Mouse (Mus musculus) left cerebral cortex, postnatal 36 days (tissue): Measurements from ENCODE around the gene Tsen54. TPM values are rescaled to one million over a fixed set of nuclear protein-coding genes. Genes with fewer than 3 reads are reported as not detected.

Experiments
- DNase-seq, 2 experiments: peaks; one replicate each; pipeline ENCODE4 v3.0.0; 2021 to 2022; ENCODE audit warnings: low spot score in 2 of 2, mixed read lengths in 1 of 2
- intact Hi-C: fragments of 180-260 bp; cut with DNase I; formaldehyde crosslinking; loops from one replicate; pipeline ENCODE4 v1.15.1; 2025
- total RNA-seq, 2 experiments: library from RNA; stranded (reverse); gene quantifications; 2 replicates each; pipeline ENCODE4 v1.2.3; 2021

The Tsen54 gene
- total RNA-seq, 2 experiments from 2014 or later = 10.6 to 16.0 TPM

- DNase-seq = no peak
- intact Hi-C loops = no loop called here
These were observed 17.6 kb upstream of the Tsen54 start for GRCm38 (mm10) chr11:115796898-115797297.

GRCm38 (mm10) chr11:115797665-115798064, 16.9 kb upstream of the Tsen54 start:
- intact Hi-C loops = no loop called here
- DNase-seq = no peak

GRCm38 (mm10) chr11:115800981-115801380, 13.5 kb upstream of the Tsen54 start:
- DNase-seq = no peak
- intact Hi-C loops = no loop called here

- intact Hi-C loops = no loop called here
- no peak for DNase-seq
These were observed 11.3 kb upstream of the Tsen54 start for GRCm38 (mm10) chr11:115803072-115803709.

DNA sequence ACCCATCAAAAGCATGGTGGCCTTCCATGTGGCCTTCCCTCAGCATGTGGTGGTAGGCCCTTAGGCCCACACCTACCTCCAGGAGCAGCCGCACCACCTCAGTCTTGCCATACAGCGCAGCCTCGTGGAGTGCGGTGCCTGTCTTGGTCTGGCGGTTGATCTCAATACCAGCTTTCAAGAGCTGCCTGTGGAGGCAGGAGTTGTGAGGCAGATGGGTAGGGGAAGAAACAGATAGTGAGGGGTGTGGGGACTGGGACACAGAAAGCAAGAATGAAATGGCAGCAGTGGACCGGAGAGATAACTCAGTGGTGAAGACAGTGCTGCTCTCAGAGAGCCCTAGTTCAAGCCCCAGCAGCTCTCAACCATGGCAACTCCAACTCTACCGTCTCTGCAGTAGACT, 9.5 kb upstream of the Tsen54 start:
- intact Hi-C loops = no loop called here

DNA sequence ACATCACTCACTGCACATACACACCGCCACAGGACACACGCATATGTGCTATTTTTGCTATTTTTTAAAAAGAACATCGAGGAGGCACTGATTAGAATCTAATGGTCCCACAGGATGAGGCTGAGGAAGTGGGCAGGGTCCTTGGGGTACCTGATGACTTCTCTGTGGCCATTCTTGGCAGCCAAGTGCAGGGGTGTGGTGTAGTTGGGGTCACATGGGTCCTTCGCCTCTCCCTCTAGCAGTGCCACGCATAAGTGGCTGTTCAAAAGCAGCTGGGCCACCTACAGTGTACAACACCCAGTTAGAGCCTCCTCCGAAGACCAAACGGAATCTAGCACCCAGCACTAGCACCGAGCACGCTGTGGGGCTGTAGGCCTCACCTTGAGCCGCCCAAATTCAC, 8.4 kb upstream of the Tsen54 start:
- intact Hi-C loops = no loop called here
- no peak for DNase-seq

More for the DNA sequence above, 9.5 kb upstream of the Tsen54 start:
- DNase-seq = no peak

DNA sequence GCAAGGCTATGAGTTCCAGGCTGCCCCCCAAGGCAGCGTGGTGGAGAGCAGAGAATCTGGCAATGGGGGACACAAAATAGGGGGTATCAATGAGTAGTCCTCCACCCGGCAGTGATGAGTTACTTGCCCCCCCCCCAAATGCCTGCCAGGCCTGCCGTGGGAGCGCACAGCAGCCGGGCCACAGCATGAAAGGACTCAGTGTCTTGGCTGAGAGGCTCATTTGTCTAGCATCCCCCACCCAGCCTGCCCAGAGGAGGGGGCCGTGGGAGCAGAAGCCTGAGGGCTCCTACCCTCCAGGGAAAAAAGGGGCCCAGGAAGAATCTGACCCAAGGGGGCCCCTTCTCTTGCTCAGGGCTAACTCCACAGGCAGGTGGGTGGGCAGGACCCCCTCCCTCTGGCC, 7.2 kb upstream of the Tsen54 start:
- DNase-seq = no peak

GRCm38 (mm10) chr11:115807971-115808370, 6.6 kb upstream of the Tsen54 start:
- no peak for DNase-seq
- intact Hi-C loops = no loop called here

More for the DNA sequence above, 7.2 kb upstream of the Tsen54 start:
- intact Hi-C loops = no loop called here

DNA sequence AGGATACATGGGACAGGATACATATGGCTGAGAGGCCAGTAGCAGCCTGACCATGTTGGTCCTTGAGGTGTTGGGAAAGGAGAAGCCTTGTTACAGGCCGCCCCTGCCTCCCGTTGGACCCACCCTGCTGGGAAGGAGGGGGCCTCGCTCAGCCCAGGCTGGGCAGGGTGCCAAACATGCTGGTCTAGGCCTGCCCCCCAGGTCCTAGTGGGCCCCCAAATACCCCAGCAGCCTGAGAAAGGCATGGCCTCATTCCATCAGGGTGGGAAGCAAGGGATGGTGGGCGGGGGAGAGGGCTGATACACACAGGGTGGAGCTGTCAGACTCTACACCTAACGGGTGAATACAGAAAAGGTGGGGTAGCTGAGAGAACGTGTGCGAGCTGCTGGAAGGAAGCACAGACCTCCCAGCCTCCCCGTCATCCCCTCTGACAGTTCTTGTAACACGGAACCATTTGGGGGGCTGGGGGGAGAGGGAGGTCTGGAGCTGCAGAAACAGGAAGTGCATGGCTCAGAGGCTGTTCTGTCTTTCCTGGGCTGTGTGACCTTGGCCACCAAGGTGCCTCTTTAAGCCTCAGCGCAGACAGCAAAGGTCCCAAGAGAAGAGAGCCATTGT, 5.7 kb upstream of the Tsen54 start:
- no peak for DNase-seq
- intact Hi-C loops = no loop called here

DNA sequence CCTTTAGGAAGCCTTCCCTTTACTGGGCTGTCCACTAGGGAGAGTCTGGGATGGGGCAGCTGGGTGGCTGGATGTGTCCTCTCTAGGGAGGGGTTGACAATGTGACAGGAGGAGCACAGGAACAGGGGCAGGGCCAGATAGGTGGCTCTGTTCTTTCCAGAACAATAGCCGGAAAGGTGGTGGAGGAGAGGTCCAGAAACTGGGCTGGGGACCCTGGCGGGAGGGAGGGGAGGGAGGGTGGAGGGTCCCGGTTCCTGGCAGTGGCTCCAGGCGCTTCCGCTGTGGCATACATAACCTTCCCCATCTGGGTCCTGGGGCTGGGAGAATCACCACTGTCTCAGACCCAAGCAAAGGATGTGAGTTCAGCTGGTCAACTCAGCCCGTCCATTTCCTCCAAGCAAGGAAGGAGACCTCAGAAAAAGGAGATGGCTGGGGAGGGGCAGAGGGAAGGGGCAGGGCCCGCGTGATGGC, 5.2 kb upstream of the Tsen54 start:
- no peak for DNase-seq
- intact Hi-C loops = no loop called here

DNA sequence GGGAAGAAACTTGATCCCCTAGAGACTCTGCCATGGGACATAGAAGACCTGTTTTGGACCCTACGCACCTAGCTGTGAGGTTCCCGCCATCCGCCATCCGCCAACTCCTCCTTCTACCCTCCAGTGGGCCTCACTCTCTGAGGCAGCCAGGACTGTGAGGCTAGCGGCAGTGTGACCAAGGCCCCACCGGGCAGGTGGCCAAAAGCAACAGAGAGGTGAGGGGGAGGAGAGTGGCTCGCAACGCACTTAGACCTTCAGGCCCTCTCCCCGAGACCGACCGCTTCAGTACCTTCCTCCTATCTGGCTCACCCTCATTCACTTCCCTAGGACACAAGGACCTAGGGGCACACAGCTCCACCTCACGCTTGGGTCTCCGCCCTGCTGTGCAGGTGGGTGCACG, 4.1 kb upstream of the Tsen54 start:
- no peak for DNase-seq
- intact Hi-C loops = loop anchor here (5.0 kb wide), 2 partner anchors 43 to 163 kb away; partner anchors contain the start of gene Tmem94

DNA sequence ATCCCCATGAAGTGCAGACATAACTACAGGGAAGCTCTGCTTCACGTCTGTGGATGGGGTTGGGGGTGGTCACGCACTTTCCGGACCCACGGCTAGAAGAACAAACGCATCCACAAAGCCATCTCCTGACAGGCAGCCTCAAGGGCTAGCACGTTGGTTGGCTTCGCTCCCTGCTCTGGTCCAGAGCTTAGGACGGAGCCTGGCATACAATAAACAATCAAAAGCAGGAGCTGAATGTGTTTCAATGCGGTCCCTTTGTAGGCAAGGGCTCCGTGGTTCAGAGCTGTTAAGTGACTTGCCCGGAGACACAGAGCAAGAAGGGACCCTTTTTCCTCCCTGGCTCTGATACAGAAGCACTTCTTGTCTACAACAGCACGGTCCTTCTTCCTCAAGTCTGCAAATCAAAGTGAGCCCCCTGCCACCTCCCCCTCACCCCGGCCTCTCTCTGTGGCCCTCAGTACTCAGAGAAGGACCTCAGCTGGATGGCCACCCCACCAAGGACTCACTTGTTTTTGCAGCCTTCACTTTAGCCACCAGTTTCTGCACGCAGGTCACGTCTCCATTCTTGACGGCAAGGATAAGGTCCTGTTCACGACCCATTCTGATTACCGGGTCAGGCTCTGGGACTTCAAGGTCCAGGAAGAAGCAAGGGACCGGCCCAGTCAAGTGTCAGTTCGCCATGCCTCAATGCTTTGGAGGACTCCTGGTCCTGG, 3.0 kb upstream of the Tsen54 start:
- DNase-seq = no peak
- intact Hi-C loops = loop anchor here (5.0 kb wide), 2 partner anchors 44 to 164 kb away; partner anchors contain the start of gene Tmem94

DNA sequence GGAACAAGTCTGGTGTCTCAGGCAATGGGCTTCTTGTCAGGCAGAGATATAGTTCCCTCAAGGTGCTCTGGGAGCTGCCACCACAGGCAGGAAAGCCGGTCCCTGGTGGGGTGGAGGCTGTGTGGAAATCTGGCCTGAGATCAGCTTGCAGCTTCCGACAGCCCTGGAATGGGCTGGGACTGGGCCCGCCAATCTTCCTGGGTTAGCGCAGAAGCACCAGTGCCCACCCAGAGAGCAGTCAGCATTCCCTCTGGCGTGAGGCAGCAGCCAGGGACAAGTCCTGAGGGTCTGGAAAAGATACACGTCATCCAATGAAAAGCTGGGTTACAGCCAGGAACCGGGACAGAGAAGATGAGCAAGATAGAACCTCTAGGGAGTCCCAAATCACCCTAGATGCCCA, 2.4 kb upstream of the Tsen54 start:
- intact Hi-C loops = loop anchor here (5.0 kb wide), 2 partner anchors 45 to 165 kb away; partner anchors contain the start of gene Tmem94

DNA sequence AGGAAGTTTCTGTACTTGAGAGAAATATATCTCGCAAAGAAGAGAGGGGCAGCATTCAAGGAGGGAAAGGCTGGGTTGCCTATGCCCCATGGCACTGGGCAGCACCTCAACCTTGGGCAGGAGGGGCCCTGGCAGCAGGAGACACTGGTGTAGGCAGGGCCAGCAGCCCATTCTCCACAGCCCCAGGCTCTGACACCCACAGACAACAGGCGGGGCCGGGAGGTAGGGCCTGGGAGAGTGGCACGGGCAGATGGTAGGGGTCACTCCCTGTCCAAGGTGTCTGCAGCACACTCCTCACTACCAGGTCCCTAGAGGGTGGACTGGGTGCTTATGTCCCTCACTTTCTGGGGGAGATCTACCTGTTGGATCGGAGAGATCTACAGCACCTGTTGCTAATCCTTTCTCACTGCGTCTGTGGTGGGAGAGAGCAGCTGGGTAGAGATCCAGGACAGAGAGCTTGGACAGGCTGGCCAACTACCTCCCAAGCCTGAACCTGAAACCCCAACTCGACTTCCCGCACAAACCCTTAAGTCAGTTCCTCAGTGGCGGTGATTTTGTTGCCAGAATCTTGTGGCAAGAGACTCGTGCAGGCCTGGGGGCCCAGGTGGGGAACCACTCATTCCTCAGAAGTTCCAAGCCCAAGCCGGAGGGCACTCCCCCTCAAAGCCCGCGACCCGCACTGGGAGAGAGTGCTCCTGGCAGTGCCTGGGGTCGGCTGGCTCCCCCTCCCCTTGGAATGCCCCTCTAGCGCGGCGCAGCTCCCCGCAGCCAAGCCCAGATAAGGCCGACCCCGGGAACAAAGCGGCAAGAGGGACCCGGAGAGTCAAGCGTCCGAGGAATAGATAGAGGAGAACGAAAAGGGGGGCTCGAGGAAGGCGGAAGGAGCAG, 1.7 kb upstream of the Tsen54 start:
- no peak for DNase-seq
- intact Hi-C loops = loop anchor here (5.0 kb wide), 2 partner anchors 45 to 165 kb away; partner anchors contain the start of gene Tmem94

More for the DNA sequence above, 2.4 kb upstream of the Tsen54 start:
- DNase-seq = no peak

DNA sequence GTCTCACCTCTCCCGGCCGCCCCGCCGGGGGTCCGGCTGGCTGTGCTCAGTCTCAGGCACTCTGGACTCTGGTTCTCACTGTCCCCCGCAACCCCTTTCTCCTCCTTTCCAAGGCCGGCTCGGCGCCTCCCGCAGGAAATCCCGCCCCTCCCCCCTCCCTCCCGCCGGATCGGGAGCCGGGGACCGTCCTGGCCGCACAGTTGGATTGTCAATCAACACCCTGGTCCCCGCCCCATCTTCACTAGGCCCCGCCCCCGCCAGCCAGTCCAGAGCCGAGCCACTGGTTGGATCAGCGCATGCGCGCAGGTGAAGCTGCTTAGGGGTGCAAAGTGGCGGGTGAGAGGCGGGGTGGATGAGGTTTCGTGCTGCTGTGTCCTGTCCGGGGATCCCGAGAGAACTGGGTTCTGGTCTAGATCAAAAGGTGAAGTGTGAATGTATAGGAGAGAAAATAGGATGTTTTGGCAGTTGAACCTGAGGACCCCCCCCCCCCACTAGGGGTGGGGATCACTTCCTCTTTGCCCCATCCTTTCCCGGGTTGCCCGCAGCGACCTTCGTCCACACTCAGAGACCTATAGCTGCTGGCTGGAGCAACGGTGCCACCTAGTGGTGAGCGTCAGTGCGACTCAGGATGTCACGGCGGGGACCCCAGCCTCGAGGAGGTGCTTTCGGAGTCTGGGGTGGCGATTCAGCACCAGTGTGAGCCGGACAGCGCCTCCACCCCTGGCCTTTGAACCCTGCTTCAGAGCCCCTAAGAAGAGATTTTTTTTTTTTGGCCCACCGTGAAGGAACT, 822 bp upstream of the Tsen54 start, which contains the start of gene Caskin2:
Caskin2 (minus strand) TSS at position 133 of the 790 bp plus-strand sequence.
- DNase-seq = peak; percentile 80 to 85
- intact Hi-C loops = loop anchor here (1.0 to 5.0 kb wide), 3 partner anchors 46 to 166 kb away; partner anchors contain the start of gene Tmem94

DNA sequence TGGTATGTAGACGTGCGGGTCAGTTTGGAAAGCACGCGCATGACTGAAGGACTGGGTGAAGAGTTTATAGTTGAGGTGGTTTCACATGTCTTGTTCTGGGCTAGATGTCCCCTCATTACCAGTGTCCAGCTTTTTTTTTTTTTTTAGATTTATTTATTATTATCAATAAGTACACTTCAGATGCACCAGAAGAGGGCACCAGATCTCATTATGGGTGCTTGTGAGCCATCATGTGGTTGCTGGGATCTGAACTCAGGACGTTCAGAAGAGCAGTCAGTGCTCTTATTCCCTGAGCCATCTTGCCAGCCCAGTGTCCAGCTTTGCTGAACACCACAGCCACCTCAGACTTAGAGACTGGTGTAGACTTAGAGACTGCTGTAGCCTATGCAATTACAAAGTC, 2.8 kb downstream of the Tsen54 start:
- intact Hi-C loops = no loop called here
- DNase-seq = no peak

DNA sequence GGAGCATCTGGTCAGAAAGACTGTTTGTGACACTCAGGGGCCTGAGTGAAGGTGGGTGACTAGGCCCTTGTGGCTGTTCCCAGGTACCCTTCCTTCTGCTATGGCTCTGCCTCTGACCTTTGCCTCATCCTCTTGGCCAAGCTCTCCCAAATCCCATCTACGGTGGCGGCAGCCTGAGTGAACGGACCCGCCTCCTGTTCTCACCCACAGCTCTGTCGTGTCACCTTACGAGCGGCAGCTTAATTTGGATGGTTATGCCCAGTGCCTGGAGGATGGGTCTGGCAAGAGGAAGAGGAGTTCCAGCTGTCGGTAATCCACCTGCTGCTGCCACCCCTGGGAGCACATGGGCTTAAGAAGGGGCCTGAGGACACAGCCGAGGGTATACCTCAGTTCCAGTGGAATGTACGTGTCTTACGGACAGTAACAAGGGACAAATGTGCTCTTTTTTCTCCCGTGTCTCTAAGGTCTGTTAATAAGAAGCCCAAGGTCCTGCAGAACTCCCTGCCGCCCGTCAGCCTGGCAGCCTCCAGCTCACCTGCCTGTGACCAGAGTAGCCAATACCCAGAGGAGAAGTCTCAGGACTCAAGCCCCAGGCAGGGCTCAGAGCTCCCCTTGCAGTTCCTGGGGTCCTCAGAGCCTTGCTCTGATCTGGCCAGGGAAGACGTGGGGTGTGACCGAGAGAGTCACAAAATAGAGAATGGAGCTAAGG, 5.5 kb downstream of the Tsen54 start:
- no peak for DNase-seq
- intact Hi-C loops = no loop called here

DNA sequence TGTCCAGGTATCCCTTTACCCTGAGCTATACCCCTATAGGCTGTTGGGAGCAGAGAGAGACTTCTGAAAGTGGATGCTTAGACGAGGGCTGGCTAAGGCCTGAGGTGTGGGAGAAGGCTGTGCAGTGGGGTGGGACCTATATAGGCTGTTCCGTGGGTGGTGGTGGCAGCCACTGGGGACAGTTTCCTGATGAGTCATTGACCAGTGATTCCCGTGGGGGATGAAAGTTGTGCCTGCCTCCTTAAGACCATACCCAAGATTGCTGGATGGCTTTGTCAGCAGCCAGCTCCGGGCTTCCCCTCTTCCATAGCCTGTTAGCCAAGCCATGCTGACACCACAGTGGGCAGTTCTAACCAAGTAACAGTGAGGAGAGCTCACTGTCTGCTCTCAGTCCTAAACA, 6.5 kb downstream of the Tsen54 start:
- intact Hi-C loops = no loop called here
- no peak for DNase-seq
